In the genomic region with DNA sequence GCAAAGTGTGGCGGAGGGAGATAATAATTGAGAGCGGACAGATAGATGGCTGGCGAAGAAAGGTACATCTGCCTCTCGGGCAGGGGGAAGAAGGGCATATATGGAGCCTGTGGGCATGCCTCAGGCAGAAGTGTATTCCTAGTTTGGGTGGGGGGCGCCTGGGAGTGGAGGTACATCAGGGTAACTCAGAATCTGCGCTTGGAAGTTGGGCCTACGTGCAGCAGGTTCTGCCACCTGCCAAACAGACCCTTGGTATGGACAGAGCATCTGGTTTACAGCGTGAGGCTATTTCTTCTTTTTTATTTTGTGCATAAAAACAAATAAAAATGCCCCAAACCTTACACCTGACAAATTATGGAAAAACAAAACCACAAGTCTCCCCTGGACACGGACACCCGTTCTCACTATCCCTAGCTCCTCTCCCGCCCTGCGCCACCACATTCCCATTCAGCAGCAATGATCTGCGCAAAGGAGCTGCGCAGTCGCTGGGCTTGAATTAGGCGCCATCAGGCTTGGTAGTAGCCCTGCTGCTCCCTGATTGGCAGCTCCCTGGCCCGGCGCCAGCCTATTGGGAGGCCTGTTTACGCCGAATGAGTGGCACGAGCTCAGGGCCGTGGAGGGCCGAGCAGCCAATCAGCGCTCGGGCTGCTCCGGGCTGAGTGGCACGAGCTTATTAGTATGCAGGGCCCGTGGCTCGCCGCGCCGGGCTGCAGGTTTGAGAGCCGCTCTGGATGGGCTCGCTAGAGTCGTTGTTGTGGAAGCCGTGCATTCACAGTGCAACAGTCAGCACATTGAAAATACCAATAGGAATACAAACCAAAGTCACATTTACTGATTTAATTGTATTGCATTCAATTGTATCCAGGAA, we compare ENCODE assay signal across 8 mouse cellular contexts. TPM values are rescaled to one million over a fixed set of nuclear protein-coding genes. Genes with fewer than 3 reads are reported as not detected.
DNase-seq lines count a peak whose midpoint lies in the region; ATAC-seq and TF ChIP-seq lines count a peak whose summit lies in the region.

Bahcc1 (plus strand) TSS at position 718 of the 868 bp plus-strand sequence.

- intact Hi-C loops in heart, postnatal 10 days (cut with DNase I) = loop anchor here (2.0 kb wide), 2 partner anchors 90 to 116 kb away; partner anchors contain the start of gene Actg1

- 2% methylated on average over 36 of the region's 36 CpGs for WGBS in forebrain, embryonic 13.5 days
- 3% methylated on average over 36 of the region's 36 CpGs for WGBS in large intestine, adult 2 months
- 3% methylated on average over 36 of the region's 36 CpGs for WGBS in liver, postnatal 0 days (ENCODE audit: insufficient replicate concordance)
- 1% methylated on average over 36 of the region's 36 CpGs for WGBS in neural tube, embryonic 14.5 days

- peak within 1 kb of the TSS; percentile 97 for H3K4me2 ChIP-seq in forebrain, embryonic 13.5 days
- H3K4me2 ChIP-seq in liver, postnatal 0 days (ENCODE audit: low read depth, low read length) = peak within 1 kb of the TSS; percentile 98
- peak within 1 kb of the TSS; percentile 84 for H3K4me2 ChIP-seq in neural tube, embryonic 14.5 days (ENCODE audit: low read depth, low read length)

- H3K36me3 ChIP-seq in ES-Bruce4 (ENCODE audit: control insufficient read depth, insufficient read depth, low read length, poor library complexity, severe bottlenecking) = 0 out of 2 replicates have a peak, but pooled peaks cover 6% of the 10 kb centered on the region
- H3K36me3 ChIP-seq in forebrain, embryonic 13.5 days (ENCODE audit: poor library complexity, severe bottlenecking) = peaks cover 7% of the 10 kb centered on the region
- H3K36me3 ChIP-seq in liver, postnatal 0 days (replicated peaks; ENCODE audit: insufficient read depth, low read length) = no peaks in the 10 kb centered on the region
- no peaks in the 10 kb centered on the region for H3K36me3 ChIP-seq in neural tube, embryonic 14.5 days (ENCODE audit: control insufficient read depth, insufficient read depth, low read length)

- peaks cover 2% of the 10 kb centered on the region for H3K4me1 ChIP-seq in ES-Bruce4 (ENCODE audit: control insufficient read depth, insufficient read depth, low read length)
- peaks cover 35% of the 10 kb centered on the region for H3K4me1 ChIP-seq in forebrain, embryonic 13.5 days
- H3K4me1 ChIP-seq in liver, postnatal 0 days (ENCODE audit: insufficient read depth) = peaks cover 36% of the 10 kb centered on the region
- peaks cover 27% of the 10 kb centered on the region for H3K4me1 ChIP-seq in neural tube, embryonic 14.5 days (ENCODE audit: control insufficient read depth, insufficient read depth, low read length)

- peak within 1 kb of the TSS; percentile 63 for H3K4me3 ChIP-seq in ES-Bruce4 (ENCODE audit: low read depth, low read length)
- peak within 1 kb of the TSS; percentile 94 for H3K4me3 ChIP-seq in forebrain, embryonic 13.5 days
- H3K4me3 ChIP-seq in liver, postnatal 0 days (ENCODE audit: low read depth, low read length) = peak within 1 kb of the TSS; percentile 72
- peak within 1 kb of the TSS; percentile 96 for H3K4me3 ChIP-seq in neural tube, embryonic 14.5 days (ENCODE audit: low read depth, low read length)

- TF ChIP-seq EP300 in ES-Bruce4 (IDR thresholded peaks at IDR 0.05; ENCODE audit: insufficient read depth, low read depth, low read length) = 0 out of 2 replicates have a peak, but pooled peaks have one; percentile 2
- TF ChIP-seq EP300 in liver, postnatal 0 days (IDR thresholded peaks at IDR 0.05; ENCODE audit: low read depth) = no peak

- H3K9me3 ChIP-seq in ES-Bruce4 (replicated peaks; ENCODE audit: control insufficient read depth, insufficient read depth, low read length, poor library complexity, severe bottlenecking) = no peaks in the 10 kb centered on the region
- H3K9me3 ChIP-seq in forebrain, embryonic 13.5 days (replicated peaks) = no peaks in the 10 kb centered on the region
- H3K9me3 ChIP-seq in liver, postnatal 0 days (ENCODE audit: low read length) = no peaks in the 10 kb centered on the region
- no peaks in the 10 kb centered on the region for H3K9me3 ChIP-seq in neural tube, embryonic 14.5 days (ENCODE audit: control insufficient read depth, low read length)

- peak within 1 kb of the TSS; percentile 45 for H3K27ac ChIP-seq in ES-Bruce4 (ENCODE audit: insufficient read depth, low read length)
- H3K27ac ChIP-seq in forebrain, embryonic 13.5 days = peak within 1 kb of the TSS; percentile 100
- peak within 1 kb of the TSS; percentile 84 for H3K27ac ChIP-seq in liver, postnatal 0 days (ENCODE audit: low read depth)
- H3K27ac ChIP-seq in neural tube, embryonic 14.5 days (ENCODE audit: low read depth, low read length) = peak within 1 kb of the TSS; percentile 96

- TF ChIP-seq POLR2A in ES-Bruce4 (IDR thresholded peaks at IDR 0.05; ENCODE audit: insufficient read depth, low read length) = peak; percentile 41

- peaks cover 16% of the 10 kb centered on the region for H3K27me3 ChIP-seq in ES-Bruce4 (ENCODE audit: control insufficient read depth, insufficient read depth, low read length, poor library complexity, severe bottlenecking)
- no peaks in the 10 kb centered on the region for H3K27me3 ChIP-seq in forebrain, embryonic 13.5 days
- H3K27me3 ChIP-seq in liver, postnatal 0 days (ENCODE audit: insufficient read depth, low read length) = peaks cover 28% of the 10 kb centered on the region
- no peaks in the 10 kb centered on the region for H3K27me3 ChIP-seq in neural tube, embryonic 14.5 days (ENCODE audit: control insufficient read depth, insufficient read depth, low read length)

- peak; percentile 100 for DNase-seq in heart, postnatal 10 days
- DNase-seq in large intestine, adult 2 months (ENCODE audit: low read depth, low spot score) = peak; percentile 100
- peak; percentile 100 for DNase-seq in liver, postnatal 0 days
- peak; percentile 100 for DNase-seq in testis, postnatal 10 days (ENCODE audit: low spot score)

- ATAC-seq in cerebellum, adult (ENCODE audit: insufficient number of reproducible peaks, low FRiP score, low TSS enrichment) = peak; percentile 91
- ATAC-seq in forebrain, embryonic 13.5 days = peak; percentile 94
- ATAC-seq in liver, postnatal 0 days = peak; percentile 88
- ATAC-seq in neural tube, embryonic 14.5 days (ENCODE audit: low read depth) = peak; percentile 93

- no peak for TF ChIP-seq CTCF in ES-Bruce4 (IDR thresholded peaks at IDR 0.05; ENCODE audit: low read depth, low read length)
- no peak for TF ChIP-seq CTCF in liver, postnatal 0 days (IDR thresholded peaks at IDR 0.05; ENCODE audit: low read depth)

- peak within 1 kb of the TSS; percentile 96 for H3K9ac ChIP-seq in ES-Bruce4 (ENCODE audit: low read depth, poor library complexity, severe bottlenecking)
- peak within 1 kb of the TSS; percentile 100 for H3K9ac ChIP-seq in forebrain, embryonic 13.5 days
- peak within 1 kb of the TSS; percentile 88 for H3K9ac ChIP-seq in liver, postnatal 0 days (replicated peaks)
- H3K9ac ChIP-seq in neural tube, embryonic 14.5 days (replicated peaks; ENCODE audit: low read depth, low read length) = peak within 1 kb of the TSS; percentile 98

RNA-seq across cellular contexts. Expression of gene Bahcc1, which starts in this region (rescaled TPM):
- polyA plus RNA-seq in ES-Bruce4 (2011; ENCODE audit: insufficient read depth, insufficient read length, low read depth, missing spikeins) = 21.2 and 21.6 TPM in 2 replicates
- 17.2 TPM in 2 replicates for polyA plus RNA-seq in forebrain, embryonic 13.5 days (2015; fragmentation: Nextera tagmentation; extraction: Ambion mirVana)
- total RNA-seq in heart, postnatal 10 days (2021) = 10 to 100 TPM in 1 of 2 experiments, 1 to 10 TPM in 1; 8.8 to 14.1 TPM
- 7.6 and 8.2 TPM in 2 replicates for polyA plus RNA-seq in large intestine, adult 2 months (2012; rRNA removed)
- polyA plus RNA-seq in liver, postnatal 0 days (2015; fragmentation: Nextera tagmentation; extraction: Ambion mirVana) = 1.1 and 1.2 TPM in 2 replicates
- 17.0 and 20.8 TPM in 2 replicates for polyA plus RNA-seq in neural tube, embryonic 14.5 days (2014; fragmentation: Nextera tagmentation; extraction: Ambion mirVana)

Comparison
In these comparisons a context has a peak if more than half of its experiments do, and no peak if none do; other contexts are left out.
1. Peak in every context shown above with its lines: DNase-seq, ATAC-seq, H3K4me3 ChIP-seq and H3K27ac ChIP-seq.
2. H3K27ac ChIP-seq: peak in every context shown above with its lines; median percentile 100 in forebrain, embryonic 13.5 days; 96 in neural tube, embryonic 14.5 days; 84 in liver, postnatal 0 days; 45 in ES-Bruce4.